Mouse (Mus musculus) kidney, embryonic 15.5 days (tissue): ENCODE measurements around the gene Cand2. TPM values are rescaled to one million over a fixed set of nuclear protein-coding genes. Genes with fewer than 3 reads are reported as not detected.
A peak's percentile ranks its signal among the peaks of the same experiment; 100 is the strongest.

Source experiments
- ATAC-seq: fragments of 200-750 bp; cut with Nextera tagmentation; replicated peaks from 2 replicates; pipeline ENCODE4 v1.8.0; 2017; ENCODE audit warnings: moderate TSS enrichment; ENCODE audit not compliant: low FRiP score
- H3K27ac ChIP-seq: fragments of 300-500 bp; sonication (generic); 2 replicates; pipeline ENCODE4 v1.5.1; 2015; ENCODE audit warnings: mild to moderate bottlenecking, inconsistent platforms
- H3K27me3 ChIP-seq: fragments of 300-500 bp; sonication (generic); 2 replicates; pipeline ENCODE4 v1.6.1; 2015; ENCODE audit warnings: inconsistent platforms
- H3K36me3 ChIP-seq: fragments of 300-500 bp; sonication (generic); 2 replicates; pipeline ENCODE4 v1.6.1; 2015; ENCODE audit warnings: inconsistent platforms
- H3K4me1 ChIP-seq: fragments of 300-500 bp; sonication (generic); 2 replicates; pipeline ENCODE4 v1.6.1; 2015; ENCODE audit warnings: inconsistent platforms
- H3K4me2 ChIP-seq: fragments of 300-500 bp; sonication (generic); 2 replicates; pipeline ENCODE4 v1.6.1; 2015; ENCODE audit warnings: moderate library complexity, mild to moderate bottlenecking, inconsistent platforms
- H3K4me3 ChIP-seq: fragments of 300-500 bp; sonication (generic); replicated peaks from 2 replicates; pipeline ENCODE4 v1.5.1; 2015; ENCODE audit warnings: mild to moderate bottlenecking, inconsistent platforms
- H3K9ac ChIP-seq: fragments of 300-500 bp; sonication (generic); 2 replicates; pipeline ENCODE4 v1.6.1; 2015; ENCODE audit warnings: mild to moderate bottlenecking, inconsistent platforms
- H3K9me3 ChIP-seq: fragments of 300-500 bp; sonication (generic); replicated peaks from 2 replicates; pipeline ENCODE4 v1.6.1; 2016; ENCODE audit warnings: inconsistent platforms
- WGBS: fragments of 180-500 bp; shearing (Covaris S2); methylation state at CpG from one replicate; pipeline ENCODE4 v1.1.7; 2015; ENCODE audit warnings: mixed read lengths; 5-methylcytosine and 5-hydroxymethylcytosine counted together
- polyA plus RNA-seq: library from polyadenylated mRNA; unstranded; fragments of >200 nt; fragmentation: Nextera tagmentation; extraction: Ambion mirVana; gene quantifications from 2 replicates; pipeline ENCODE4 v1.2.1, GENCODE M21; 2015

Gene Cand2
- polyA plus RNA-seq, result 35.2 and 37.4 TPM in 2 replicates

DNA sequence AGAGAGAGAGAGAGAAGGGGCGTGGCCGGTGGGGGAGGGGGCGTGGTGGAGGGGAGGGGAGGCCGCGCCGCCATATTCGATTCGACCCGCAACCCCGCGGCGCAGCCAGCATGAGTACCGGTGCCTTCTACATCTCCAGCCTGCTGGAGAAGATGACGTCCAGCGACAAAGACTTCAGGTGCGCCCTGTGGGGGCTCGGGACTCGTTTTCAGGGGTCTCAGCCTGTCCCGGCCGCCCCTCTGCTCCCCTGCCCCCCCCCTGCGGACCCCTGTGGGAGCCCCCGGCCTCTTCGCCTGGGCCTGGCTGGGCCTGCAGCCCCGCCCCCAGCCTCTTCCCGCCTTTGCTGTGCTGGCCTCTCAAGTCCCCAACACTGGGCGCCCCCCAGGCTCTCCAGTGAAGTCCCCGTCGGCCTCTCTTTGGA is at the start of gene Cand2:
Cand2 (plus strand) TSS at position 38 of the 421 bp plus-strand sequence.
- no peaks in the 10 kb centered on the region for H3K27me3 ChIP-seq
- peak within 1 kb of the TSS; percentile 78 for H3K4me3 ChIP-seq
- 0% methylated on average over 21 of the region's 28 CpGs for WGBS
- peaks cover 29% of the 10 kb centered on the region for H3K4me1 ChIP-seq
- H3K27ac ChIP-seq, result peak within 1 kb of the TSS; percentile 78
- H3K9ac ChIP-seq, result peak within 1 kb of the TSS; percentile 80
- peaks cover 14% of the 10 kb centered on the region for H3K36me3 ChIP-seq
- H3K4me2 ChIP-seq, result peak within 1 kb of the TSS; percentile 82
- peak; percentile 89 for ATAC-seq
- H3K9me3 ChIP-seq, result no peaks in the 10 kb centered on the region

DNA sequence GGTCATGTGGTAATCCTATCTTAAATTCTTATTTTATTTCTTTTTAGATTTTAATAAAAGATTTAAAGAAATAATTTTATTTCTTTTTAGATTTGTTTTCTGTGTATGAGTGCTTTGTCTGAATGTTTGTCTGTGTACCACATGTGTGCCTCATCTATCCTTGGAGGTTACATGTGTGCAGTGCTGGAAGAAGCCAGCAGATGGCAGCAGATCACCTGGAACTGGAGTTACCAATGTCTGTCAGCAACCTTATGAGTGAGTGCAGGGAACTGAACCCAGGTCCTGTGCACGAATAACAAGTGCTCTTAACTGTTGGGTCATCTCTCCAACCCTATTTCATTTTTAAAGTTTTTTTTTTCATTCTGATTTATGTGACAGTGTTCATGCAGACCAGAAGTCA is 47.2 kb upstream of the Cand2 start:
- Histone ChIP-seq H3K27ac (no peak overlapping the region), H3K4me1 (peaks cover 17% of the 10 kb centered on the region), H3K27me3 (no peaks in the 10 kb centered on the region), H3K4me3 (no peak overlapping the region), H3K4me2 (no peak overlapping the region), H3K9ac (no peak overlapping the region), H3K9me3 (no peaks in the 10 kb centered on the region), H3K36me3 (no peaks in the 10 kb centered on the region)
- no peak for ATAC-seq
- 92% methylated on average over 1 of the region's 1 CpGs for WGBS

DNA sequence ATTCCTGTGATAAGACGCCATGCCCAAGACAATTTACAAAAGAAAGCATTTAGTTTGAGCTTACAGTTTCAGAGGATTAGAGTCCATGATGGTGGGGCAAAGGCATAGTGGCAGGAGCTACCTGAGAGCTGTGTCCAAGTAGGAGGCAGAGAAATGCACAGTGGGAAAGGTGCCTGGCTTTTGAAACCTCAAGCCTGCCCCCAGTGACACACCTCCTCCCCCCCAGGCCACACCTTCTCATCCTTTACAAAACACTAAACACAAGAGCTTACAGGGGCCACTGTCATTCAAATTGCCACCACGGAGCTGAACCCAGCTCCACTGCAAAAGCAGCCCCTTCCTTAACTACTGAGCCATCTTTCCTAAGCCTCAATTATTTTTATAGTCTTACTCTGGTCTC is 46.8 kb upstream of the Cand2 start:
- no peak for ATAC-seq
- H3K9ac ChIP-seq, result no peak overlapping the region
- peaks cover 17% of the 10 kb centered on the region for H3K4me1 ChIP-seq
- WGBS, result 73% methylated on average over 2 of the region's 2 CpGs
- H3K27me3 ChIP-seq, result no peaks in the 10 kb centered on the region
- H3K4me2 ChIP-seq, result no peak overlapping the region
- no peak overlapping the region for H3K4me3 ChIP-seq
- H3K36me3 ChIP-seq, result no peaks in the 10 kb centered on the region
- H3K27ac ChIP-seq, result no peak overlapping the region
- H3K9me3 ChIP-seq, result no peaks in the 10 kb centered on the region

DNA sequence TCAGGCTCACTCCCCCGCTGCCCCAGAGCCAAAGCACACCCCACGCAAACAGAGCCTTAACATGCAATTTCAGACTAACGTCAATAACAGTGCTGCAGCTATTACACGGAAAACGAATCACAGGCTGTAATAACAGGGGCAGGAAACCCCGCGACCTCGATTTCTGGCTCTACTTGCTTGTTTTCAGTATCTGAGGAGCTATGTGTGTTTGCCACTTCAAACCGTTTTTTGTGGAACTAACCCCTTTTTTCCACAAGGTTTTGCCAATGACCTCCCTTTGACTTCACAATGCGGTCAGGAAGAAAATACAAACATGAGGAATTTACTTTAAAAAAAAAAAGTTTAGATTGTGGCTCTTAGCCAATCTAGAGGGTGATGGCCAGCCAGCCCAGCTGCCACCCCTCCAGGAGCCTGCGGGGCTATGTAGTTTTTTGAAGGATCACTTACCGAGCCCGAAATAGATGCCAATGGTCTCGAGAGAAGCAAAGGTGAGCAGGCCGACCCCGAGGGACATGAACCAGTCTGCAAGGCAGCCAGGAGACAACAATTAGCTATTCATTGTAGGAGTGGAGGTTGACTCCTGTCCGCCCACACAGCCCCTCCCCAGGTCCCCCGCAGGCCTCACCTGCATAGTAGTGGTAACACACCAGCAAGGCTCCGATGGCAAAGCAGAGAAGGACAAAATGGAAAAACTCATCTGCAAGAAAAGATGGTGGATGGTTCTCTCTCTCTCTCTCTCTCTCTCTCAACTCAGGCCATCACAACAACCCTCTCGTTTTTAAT is 43.6 kb upstream of the Cand2 start:
- no peak for ATAC-seq
- H3K4me2 ChIP-seq, result peak overlapping the region; percentile 47
- 0 out of 2 replicates have a peak overlapping the region, but pooled peaks have one; percentile 10 for H3K4me3 ChIP-seq
- H3K9me3 ChIP-seq, result no peaks in the 10 kb centered on the region
- no peak overlapping the region for H3K9ac ChIP-seq
- peaks cover 17% of the 10 kb centered on the region for H3K4me1 ChIP-seq
- H3K27me3 ChIP-seq, result no peaks in the 10 kb centered on the region
- peak overlapping the region; percentile 54 for H3K27ac ChIP-seq
- no peaks in the 10 kb centered on the region for H3K36me3 ChIP-seq
- 37% methylated on average over 20 of the region's 20 CpGs for WGBS

DNA sequence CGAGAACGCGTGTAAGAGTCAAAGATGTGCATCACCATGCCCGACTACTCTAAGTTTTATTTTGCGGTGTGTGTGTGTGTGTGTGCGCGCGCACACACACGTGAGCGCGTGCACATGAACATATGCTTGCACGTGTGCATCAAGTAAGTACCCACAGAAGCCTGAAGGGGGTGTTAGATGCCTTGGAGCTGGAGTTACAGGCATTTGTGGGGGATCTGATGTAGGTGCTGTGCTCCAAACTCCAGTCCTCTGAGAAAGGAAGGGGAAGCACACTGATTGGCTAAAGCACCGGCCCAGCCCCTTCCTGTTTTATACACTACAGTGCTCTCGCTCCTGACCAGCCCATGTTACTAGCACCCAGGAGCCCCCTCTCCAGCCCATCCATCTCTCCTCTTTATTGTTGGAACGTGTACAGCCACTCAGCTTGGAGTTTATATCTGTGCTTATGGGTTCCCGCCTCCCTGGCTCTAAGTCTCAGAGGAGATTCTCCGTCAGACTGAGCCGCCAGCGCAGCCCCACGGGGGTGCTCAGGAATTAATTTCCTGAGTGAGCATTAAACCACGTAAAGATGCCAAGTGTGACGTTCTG is 41.9 kb upstream of the Cand2 start:
- Histone ChIP-seq H3K27ac (no peak overlapping the region), H3K36me3 (no peaks in the 10 kb centered on the region), H3K4me1 (peaks cover 17% of the 10 kb centered on the region), H3K27me3 (no peaks in the 10 kb centered on the region), H3K4me2 (no peak overlapping the region), H3K4me3 (no peak overlapping the region), H3K9me3 (no peaks in the 10 kb centered on the region), H3K9ac (no peak overlapping the region)
- ATAC-seq, result no peak
- WGBS, result 73% methylated on average over 22 of the region's 22 CpGs

DNA sequence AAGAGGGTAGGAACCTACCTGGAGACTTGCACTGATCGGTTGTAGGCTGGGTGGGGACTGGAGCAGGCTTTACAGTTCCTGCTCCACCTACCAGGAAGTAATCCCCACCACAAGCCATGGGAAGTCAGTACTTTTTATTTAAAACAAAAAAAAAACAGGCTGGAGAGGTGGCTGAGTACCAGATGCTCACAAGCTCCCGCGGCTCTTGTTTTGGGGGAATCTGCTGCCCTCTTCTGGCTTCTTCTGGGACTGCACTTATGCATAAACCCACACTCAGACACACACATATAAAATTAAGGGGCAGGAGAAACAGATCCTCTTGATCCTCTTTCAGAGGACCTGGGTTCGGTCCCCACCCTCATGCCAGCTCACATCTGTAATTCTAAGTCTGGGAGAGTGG is 39.4 kb upstream of the Cand2 start:
- no peak overlapping the region for H3K27ac ChIP-seq
- no peaks in the 10 kb centered on the region for H3K9me3 ChIP-seq
- H3K27me3 ChIP-seq, result no peaks in the 10 kb centered on the region
- no peak for ATAC-seq
- H3K4me2 ChIP-seq, result no peak overlapping the region
- H3K4me1 ChIP-seq, result peaks cover 11% of the 10 kb centered on the region
- no peak overlapping the region for H3K4me3 ChIP-seq
- H3K9ac ChIP-seq, result no peak overlapping the region
- 77% methylated on average over 4 of the region's 4 CpGs for WGBS
- H3K36me3 ChIP-seq, result no peaks in the 10 kb centered on the region

DNA sequence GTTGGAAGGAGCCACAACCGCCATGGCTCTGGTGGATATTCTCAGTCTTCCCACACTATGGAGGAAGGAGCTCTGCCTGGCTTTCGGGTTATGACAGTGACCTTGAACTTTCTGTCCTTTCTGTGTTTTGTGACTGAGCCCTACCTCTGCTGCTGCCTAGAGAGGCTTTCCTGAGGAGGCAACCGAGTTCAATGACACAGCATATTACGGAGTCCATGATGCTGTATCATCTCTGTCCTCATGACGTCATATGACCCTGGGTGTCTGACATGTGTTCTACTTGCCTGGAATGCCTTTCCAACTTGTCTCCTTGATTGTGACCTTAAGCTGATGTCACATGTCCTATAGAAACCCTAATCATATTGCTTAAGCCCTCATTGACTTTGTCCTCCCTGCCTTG is 35.3 kb upstream of the Cand2 start:
- no peaks in the 10 kb centered on the region for H3K36me3 ChIP-seq
- H3K27ac ChIP-seq, result no peak overlapping the region
- no peak overlapping the region for H3K4me3 ChIP-seq
- no peak for ATAC-seq
- H3K9ac ChIP-seq, result no peak overlapping the region
- no peaks in the 10 kb centered on the region for H3K9me3 ChIP-seq
- no peaks in the 10 kb centered on the region for H3K27me3 ChIP-seq
- H3K4me2 ChIP-seq, result no peak overlapping the region
- WGBS, result 89% methylated on average over 5 of the region's 5 CpGs
- no peaks in the 10 kb centered on the region for H3K4me1 ChIP-seq

DNA sequence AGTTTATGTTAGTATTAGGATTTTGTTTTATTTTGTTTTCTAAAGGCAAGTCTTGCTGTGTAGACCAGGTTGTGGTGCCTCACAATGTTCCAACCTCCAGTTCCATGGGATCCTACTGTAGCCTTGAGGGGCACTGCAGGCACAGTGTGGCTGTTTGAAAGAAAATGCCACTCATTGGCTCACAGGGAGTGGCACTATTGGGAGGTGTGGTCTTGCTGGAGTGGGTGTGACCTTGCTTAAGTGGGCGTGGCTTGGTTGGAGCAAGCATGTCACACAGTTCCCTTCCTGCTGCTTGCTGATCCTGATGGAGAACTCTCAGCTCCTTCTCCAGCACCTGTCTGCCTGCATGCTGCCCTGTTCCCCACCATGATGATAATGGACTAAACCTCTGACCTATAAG is 30.8 kb upstream of the Cand2 start:
- WGBS, result 8% methylated on average over 1 of the region's 1 CpGs
- H3K4me3 ChIP-seq, result no peak overlapping the region
- H3K4me2 ChIP-seq, result no peak overlapping the region
- no peaks in the 10 kb centered on the region for H3K36me3 ChIP-seq
- H3K27me3 ChIP-seq, result no peaks in the 10 kb centered on the region
- H3K27ac ChIP-seq, result no peak overlapping the region
- H3K9ac ChIP-seq, result no peak overlapping the region
- peaks cover 3% of the 10 kb centered on the region; the same call in 1 of the 2 replicates for H3K4me1 ChIP-seq
- H3K9me3 ChIP-seq, result no peaks in the 10 kb centered on the region
- ATAC-seq, result peak; percentile 79

DNA sequence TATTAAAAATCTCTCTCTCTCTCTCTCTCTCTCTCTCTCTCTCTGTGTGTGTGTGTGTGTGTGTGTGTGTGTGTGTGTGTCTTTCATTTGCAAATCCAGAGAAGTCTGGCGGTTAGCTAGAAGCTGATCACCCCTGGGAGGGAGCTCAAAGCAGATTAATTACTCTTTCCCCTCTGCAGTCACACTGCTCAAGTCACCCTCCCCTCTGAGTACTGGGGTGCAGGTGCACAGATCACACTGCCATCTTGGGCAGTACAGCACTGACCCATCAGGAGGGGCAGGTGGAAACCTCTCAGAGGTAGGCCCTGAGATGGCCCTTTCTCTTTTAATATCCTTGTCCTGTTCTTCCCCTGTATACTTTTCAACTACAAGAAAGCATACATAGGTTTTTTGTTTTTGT is 28.0 kb upstream of the Cand2 start:
- ATAC-seq, result no peak
- H3K4me3 ChIP-seq, result no peak overlapping the region
- H3K4me1 ChIP-seq, result peaks cover 3% of the 10 kb centered on the region; the same call in 1 of the 2 replicates
- H3K27me3 ChIP-seq, result no peaks in the 10 kb centered on the region
- H3K36me3 ChIP-seq, result no peaks in the 10 kb centered on the region
- no peak overlapping the region for H3K4me2 ChIP-seq
- H3K9me3 ChIP-seq, result no peaks in the 10 kb centered on the region
- 67% methylated on average over 1 of the region's 1 CpGs for WGBS
- H3K9ac ChIP-seq, result no peak overlapping the region
- H3K27ac ChIP-seq, result no peak overlapping the region

DNA sequence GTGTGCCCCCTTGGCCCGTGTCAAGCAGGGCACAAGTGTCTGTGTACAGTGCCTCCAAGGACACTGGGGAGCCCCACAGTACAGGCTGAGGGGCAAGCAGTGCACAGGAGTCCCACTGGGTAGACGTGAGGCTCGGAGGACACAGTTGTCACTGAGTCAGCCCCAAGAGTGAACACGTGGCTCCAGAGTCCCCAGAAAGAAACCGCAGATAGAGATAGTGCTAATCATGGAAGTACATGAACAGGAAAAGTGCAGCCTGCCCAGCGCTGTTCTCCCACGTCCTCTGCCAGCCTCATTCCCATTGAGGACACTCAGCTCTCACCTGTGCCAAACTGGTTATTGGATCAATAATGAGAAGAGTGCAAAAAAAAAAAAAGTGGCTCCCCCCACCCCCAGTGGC is 18.8 kb upstream of the Cand2 start:
- Histone ChIP-seq H3K4me3 (no peak overlapping the region), H3K4me2 (no peak overlapping the region), H3K36me3 (no peaks in the 10 kb centered on the region), H3K27ac (no peak overlapping the region), H3K9ac (no peak overlapping the region), H3K4me1 (peaks cover 8% of the 10 kb centered on the region; the same call in 1 of the 2 replicates), H3K27me3 (no peaks in the 10 kb centered on the region), H3K9me3 (no peaks in the 10 kb centered on the region)
- ATAC-seq, result no peak
- WGBS, result 89% methylated on average over 7 of the region's 7 CpGs

DNA sequence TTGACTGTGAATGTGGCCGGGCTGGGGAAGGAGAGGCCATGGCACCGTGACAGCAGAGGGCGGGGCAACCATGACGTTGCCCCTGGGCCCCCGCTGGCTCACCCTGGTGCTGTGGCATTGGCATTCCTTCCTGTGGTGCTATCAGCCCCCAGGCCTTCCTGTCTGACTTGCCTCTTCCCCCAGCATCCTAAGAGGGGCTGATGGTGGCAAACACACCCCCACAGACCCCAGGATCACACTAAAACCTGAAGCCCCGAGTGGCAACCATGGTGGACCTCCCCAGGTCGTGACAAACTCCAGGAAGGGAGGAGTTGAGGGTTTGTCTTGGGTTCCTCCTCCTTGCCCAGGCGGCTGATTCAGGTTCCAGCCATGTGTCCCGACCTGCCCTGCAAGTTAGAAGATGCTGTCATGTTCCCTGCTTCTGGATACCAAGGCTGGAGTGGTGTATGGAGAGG is 15.3 kb upstream of the Cand2 start:
- H3K4me3 ChIP-seq, result no peak overlapping the region
- peaks cover 28% of the 10 kb centered on the region for H3K4me1 ChIP-seq
- H3K9ac ChIP-seq, result no peak overlapping the region
- H3K4me2 ChIP-seq, result no peak overlapping the region
- no peaks in the 10 kb centered on the region for H3K9me3 ChIP-seq
- WGBS, result 45% methylated on average over 9 of the region's 9 CpGs
- no peaks in the 10 kb centered on the region for H3K36me3 ChIP-seq
- H3K27ac ChIP-seq, result peak overlapping the region; percentile 62
- no peaks in the 10 kb centered on the region for H3K27me3 ChIP-seq
- ATAC-seq, result peak; percentile 49; the same call in 1 of the 2 replicates

DNA sequence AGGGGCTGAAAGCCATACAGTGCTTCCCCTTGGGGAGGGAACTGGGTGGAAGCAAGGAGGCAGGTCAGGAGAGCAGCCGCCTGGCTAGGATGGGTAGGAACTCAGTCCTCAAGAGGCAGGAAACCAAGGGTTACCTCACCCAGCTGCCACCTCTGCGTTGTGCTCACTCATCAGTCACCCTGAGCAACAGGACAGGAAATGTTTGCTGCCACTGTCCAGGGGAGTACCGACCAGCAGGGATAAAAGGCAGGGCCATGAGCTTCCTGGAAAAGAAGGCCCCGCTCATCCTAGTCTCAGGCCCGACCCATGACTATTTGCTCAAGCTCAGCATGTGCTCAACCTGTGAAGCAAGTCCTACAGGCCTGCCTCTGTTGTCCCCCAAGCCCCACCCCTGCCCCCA is 14.9 kb upstream of the Cand2 start:
- Histone ChIP-seq H3K4me3 (no peak overlapping the region), H3K36me3 (no peaks in the 10 kb centered on the region), H3K9ac (no peak overlapping the region), H3K27ac (peak overlapping the region; percentile 62), H3K4me2 (no peak overlapping the region), H3K4me1 (peaks cover 32% of the 10 kb centered on the region), H3K27me3 (no peaks in the 10 kb centered on the region), H3K9me3 (no peaks in the 10 kb centered on the region)
- WGBS, result 46% methylated on average over 5 of the region's 5 CpGs
- ATAC-seq, result no peak; the same call in 1 of the 2 replicates
